Mouse (Mus musculus) left cerebral cortex, adult 8-10 months (tissue): Measurements from ENCODE around the gene Tgfbr2. TPM values are rescaled to one million over a fixed set of nuclear protein-coding genes. Genes with fewer than 3 reads are reported as not detected.
A peak's percentile ranks its signal among the peaks of the same experiment; 100 is the strongest.

Experiments used
- DNase-seq, 2 experiments: peaks; one replicate each; pipeline ENCODE4 v3.0.0; 2022; ENCODE audit warnings: low spot score in 2 of 2
- total RNA-seq, 4 experiments: library from RNA; stranded (reverse); gene quantifications; 2 replicates each; pipeline ENCODE4 v1.2.4; 2022

Gene Tgfbr2
- 10 to 100 TPM; 13.8 to 28.6 (median 20.0) TPM for total RNA-seq

- peak in 1 of 2 experiments; percentile 17 for DNase-seq
Measured at GRCm38 (mm10) chr9:116174481-116175461, at the start of gene Tgfbr2. Tgfbr2 (minus strand) TSS chr9:116175360.

- DNase-seq: peak in 1 of 2 experiments; percentile 27
Measured at GRCm38 (mm10) chr9:116223368-116223767, 48.2 kb upstream of the Tgfbr2 start.

- no peak for DNase-seq
Measured at GRCm38 (mm10) chr9:116222643-116223042, 47.5 kb upstream of the Tgfbr2 start.

GRCm38 (mm10) chr9:116222000-116222399 lies 46.8 kb upstream of the Tgfbr2 start:
- no peak for DNase-seq

GRCm38 (mm10) chr9:116221565-116221964 lies 46.4 kb upstream of the Tgfbr2 start:
- DNase-seq: no peak

GRCm38 (mm10) chr9:116220616-116221015 lies 45.5 kb upstream of the Tgfbr2 start:
- no peak for DNase-seq

GRCm38 (mm10) chr9:116220159-116220515 lies 45.0 kb upstream of the Tgfbr2 start:
- DNase-seq: no peak

- DNase-seq: no peak
Measured at GRCm38 (mm10) chr9:116219234-116220158, 44.3 kb upstream of the Tgfbr2 start.

GRCm38 (mm10) chr9:116218780-116219179 lies 43.6 kb upstream of the Tgfbr2 start:
- DNase-seq: peak in 1 of 2 experiments; percentile 15

- no peak for DNase-seq
Measured at GRCm38 (mm10) chr9:116217099-116217498, 41.9 kb upstream of the Tgfbr2 start.

GRCm38 (mm10) chr9:116216677-116217076 lies 41.5 kb upstream of the Tgfbr2 start:
- DNase-seq: no peak

GRCm38 (mm10) chr9:116214296-116214695 lies 39.1 kb upstream of the Tgfbr2 start:
- DNase-seq: no peak

- no peak for DNase-seq
Measured at GRCm38 (mm10) chr9:116212915-116213619, 37.9 kb upstream of the Tgfbr2 start.

- DNase-seq: no peak
Measured at GRCm38 (mm10) chr9:116212069-116212468, 36.9 kb upstream of the Tgfbr2 start.

GRCm38 (mm10) chr9:116208169-116208904 lies 33.2 kb upstream of the Tgfbr2 start:
- DNase-seq: no peak

GRCm38 (mm10) chr9:116206901-116207300 lies 31.7 kb upstream of the Tgfbr2 start:
- DNase-seq: no peak

- DNase-seq: no peak
Measured at GRCm38 (mm10) chr9:116203675-116204074, 28.5 kb upstream of the Tgfbr2 start.

- DNase-seq: no peak
Measured at GRCm38 (mm10) chr9:116199127-116199526, 24.0 kb upstream of the Tgfbr2 start.

GRCm38 (mm10) chr9:116198488-116198887 lies 23.3 kb upstream of the Tgfbr2 start:
- no peak for DNase-seq

GRCm38 (mm10) chr9:116197491-116198170 lies 22.5 kb upstream of the Tgfbr2 start:
- no peak for DNase-seq
